Comparison of ENCODE assay signal across 13 mouse cellular contexts in the genomic region with DNA sequence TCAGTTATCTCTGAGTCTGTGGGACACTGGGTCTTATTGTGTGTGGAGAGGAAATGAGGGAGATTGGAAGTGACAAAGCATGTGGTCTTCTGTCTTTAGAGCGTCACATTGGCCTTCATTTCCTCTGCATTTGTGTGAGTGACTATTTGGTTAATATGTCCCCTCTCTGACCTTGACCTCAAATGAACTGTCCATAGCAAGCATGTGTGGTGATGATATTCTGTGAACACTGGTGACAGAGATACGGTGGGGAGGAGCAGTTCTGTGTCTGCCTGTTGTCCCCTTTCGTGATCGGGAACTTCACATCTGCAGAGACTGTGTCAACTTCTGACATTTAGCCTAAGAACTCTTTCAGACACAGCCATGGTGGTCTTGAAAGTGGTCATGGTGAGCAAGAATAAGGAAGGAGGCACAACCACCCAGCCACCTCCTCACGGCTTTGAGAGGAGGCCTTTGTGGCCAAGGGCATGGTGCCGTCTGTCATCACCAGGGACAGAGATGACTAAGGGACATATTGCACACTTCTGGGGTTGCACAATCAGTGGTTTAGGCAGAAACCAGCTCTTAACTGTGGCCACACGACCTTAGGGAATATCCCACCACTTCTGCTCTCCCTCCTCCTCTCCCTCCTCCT.
A peak's percentile ranks its signal among the peaks of the same experiment; 100 is the strongest.
DNase-seq lines count a peak whose midpoint lies in the region; ATAC-seq lines count a peak whose summit lies in the region.
"Had no signal": no experiment of that assay in that cellular context is flagged by ENCODE, and none has a peak within 500 bp of the region (broad histone marks: within the 10 kb centered on the region; RNA-seq: fewer than 3 reads in every experiment).

No protein-coding gene starts in this region.

- ATAC-seq in lung, embryonic 16.5 days (ENCODE audit: low read depth): peak; percentile 30; the same call in 1 of the 2 replicates
- ATAC-seq in intestine, embryonic 16.5 days: no peak
- ATAC-seq: forebrain, embryonic 13.5 days had no signal

- H3K4me2 ChIP-seq in lung, embryonic 16.5 days (ENCODE audit: low read depth, low read length): no peak overlapping the region
- H3K4me2 ChIP-seq in intestine, embryonic 16.5 days (ENCODE audit: low read depth, low read length): no peak overlapping the region
- H3K4me2 ChIP-seq: forebrain, embryonic 13.5 days had no signal

- WGBS in lung, embryonic 16.5 days: 67% methylated on average over 7 of the region's 7 CpGs
- 83% methylated on average over 7 of the region's 7 CpGs for WGBS in intestine, embryonic 16.5 days

- H3K36me3 ChIP-seq in lung, embryonic 16.5 days (ENCODE audit: control insufficient read depth, insufficient read depth, low read length): no peaks in the 10 kb centered on the region
- no peaks in the 10 kb centered on the region for H3K36me3 ChIP-seq in intestine, embryonic 16.5 days (ENCODE audit: control insufficient read depth, insufficient read depth, low read length)
- H3K36me3 ChIP-seq: G1E had no signal

- no peak overlapping the region for H3K4me3 ChIP-seq in lung, embryonic 16.5 days (ENCODE audit: low read length)
- no peak overlapping the region for H3K4me3 ChIP-seq in intestine, embryonic 16.5 days (ENCODE audit: low read length)
- H3K4me3 ChIP-seq: forebrain, embryonic 13.5 days; left cerebral cortex, adult 2 months had no signal

- H3K27me3 ChIP-seq in lung, embryonic 16.5 days (ENCODE audit: control insufficient read depth, insufficient read depth, low read depth, low read length): no peaks in the 10 kb centered on the region
- H3K27me3 ChIP-seq in intestine, embryonic 16.5 days (replicated peaks; ENCODE audit: control insufficient read depth, insufficient read depth, low read length): no peaks in the 10 kb centered on the region
- H3K27me3 ChIP-seq: forebrain, embryonic 13.5 days had no signal

- DNase-seq in urinary bladder, postnatal 25 days (ENCODE audit: low spot score): peak; percentile 15
- DNase-seq in urinary bladder, postnatal 10 days (ENCODE audit: low spot score): no peak
- DNase-seq in c-Kit-positive CD71-positive TER-119-positive erythroid progenitor cells, embryonic 14.5 days (ENCODE audit: low spot score): peak; percentile 2
- no peak for DNase-seq in embryo, embryonic 10.5 days (ENCODE audit: low spot score)
- DNase-seq in frontal cortex, postnatal 36 days (ENCODE audit: low spot score in 2 of 2): no peak
- DNase-seq in left cerebral cortex, adult 11 months (ENCODE audit: low spot score): no peak
- DNase-seq: kidney, adult 9 months; spleen, adult 18-20 months had no signal

- H3K4me1 ChIP-seq in lung, embryonic 16.5 days (replicated peaks; ENCODE audit: control insufficient read depth, insufficient read depth, low read length): peaks cover 12% of the 10 kb centered on the region; the same call in 1 of the 2 replicates
- peaks cover 18% of the 10 kb centered on the region for H3K4me1 ChIP-seq in intestine, embryonic 16.5 days (ENCODE audit: control insufficient read depth, insufficient read depth, low read length)

- no peak overlapping the region for H3K27ac ChIP-seq in lung, embryonic 16.5 days (ENCODE audit: low read length)
- H3K27ac ChIP-seq in intestine, embryonic 16.5 days (ENCODE audit: low read length): no peak overlapping the region
- H3K27ac ChIP-seq: forebrain, embryonic 13.5 days; left cerebral cortex, adult 2 months had no signal

- H3K9me3 ChIP-seq in lung, embryonic 16.5 days (ENCODE audit: control insufficient read depth, low read length): no peaks in the 10 kb centered on the region
- no peaks in the 10 kb centered on the region for H3K9me3 ChIP-seq in intestine, embryonic 16.5 days (ENCODE audit: control insufficient read depth, low read length)
- H3K9me3 ChIP-seq: forebrain, embryonic 13.5 days had no signal

- no peak overlapping the region for H3K9ac ChIP-seq in lung, embryonic 16.5 days (ENCODE audit: low read length)
- no peak overlapping the region for H3K9ac ChIP-seq in intestine, embryonic 16.5 days (ENCODE audit: low read depth, low read length)
- H3K9ac ChIP-seq: forebrain, embryonic 13.5 days had no signal

Comparison
In these comparisons a context has a peak if more than half of its experiments do, and no peak if none do; other contexts are left out.
1. DNase-seq: peak in urinary bladder, postnatal 25 days (single experiment) and c-Kit-positive CD71-positive TER-119-positive erythroid progenitor cells, embryonic 14.5 days (single experiment); none in urinary bladder, postnatal 10 days (single experiment), embryo, embryonic 10.5 days (single experiment), frontal cortex, postnatal 36 days (0 of 2) and left cerebral cortex, adult 11 months (single experiment).